Mouse (Mus musculus) right cerebral cortex, adult 2 months (tissue): ENCODE results near the gene Slc5a11.

Source experiments
- DNase-seq, 2 experiments: peaks; one replicate each; pipeline ENCODE4 v3.0.0; 2021 to 2022; ENCODE audit warnings: low spot score in 2 of 2

Slc5a11 gene

DNA sequence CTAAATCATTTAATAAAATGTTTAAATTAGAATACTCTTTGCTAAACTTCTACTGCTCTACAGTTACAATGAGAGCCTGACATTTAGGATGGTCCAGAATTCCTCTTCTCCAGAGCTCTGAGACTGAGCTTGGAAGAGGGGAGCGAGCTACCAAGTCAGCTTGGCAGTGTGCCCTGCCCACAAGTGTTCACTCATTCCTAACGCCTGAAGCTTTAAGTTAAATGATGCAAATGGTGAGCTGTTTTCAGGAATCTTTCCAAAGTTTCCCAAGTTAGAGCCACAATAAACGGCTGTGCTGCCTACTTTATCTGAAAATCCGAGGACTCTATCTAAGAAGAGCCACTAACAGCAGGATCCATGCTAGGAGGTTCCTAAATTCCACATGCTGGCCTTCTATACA lies 69.2 kb downstream of the Slc5a11 start:
- DNase-seq, result peak; percentile 37 to 43

DNA sequence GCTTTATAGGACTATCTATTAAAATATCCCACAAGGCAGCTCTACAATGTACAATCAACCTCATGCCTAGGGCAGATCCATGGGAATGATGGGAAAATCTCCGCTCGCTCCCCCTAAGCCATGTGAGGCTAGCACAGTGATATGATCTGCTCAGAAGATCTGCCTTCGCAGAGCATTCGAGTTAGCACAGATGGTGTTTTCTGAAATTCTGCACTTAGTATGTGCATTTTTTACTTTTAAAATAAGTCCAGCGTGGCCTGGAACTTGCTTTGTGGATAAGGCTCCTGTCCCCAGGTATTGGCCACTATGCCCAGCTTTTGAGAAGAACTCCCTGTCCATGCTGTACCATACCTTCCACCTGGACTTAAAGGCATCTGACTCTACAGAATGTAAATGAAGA lies 71.3 kb downstream of the Slc5a11 start:
- DNase-seq, result no peak

DNA sequence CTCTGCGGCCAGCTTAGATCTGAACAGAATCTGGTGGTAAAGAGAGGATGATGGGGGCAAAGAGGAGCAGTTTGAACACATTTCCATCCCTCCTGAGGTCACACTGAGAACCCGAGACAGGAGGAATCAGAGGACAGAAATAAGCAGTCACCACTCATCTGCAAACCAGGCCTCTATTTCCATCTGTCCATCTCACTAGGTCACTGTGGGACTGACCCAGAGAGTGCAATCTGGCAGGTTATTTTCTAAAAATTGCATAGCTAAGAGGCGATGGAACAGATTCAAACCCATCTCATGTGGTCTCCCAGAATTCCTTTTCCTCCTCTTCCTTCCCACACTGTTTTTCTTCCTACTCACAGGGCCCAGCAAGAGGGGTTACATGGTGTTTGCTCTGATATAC lies 73.3 kb downstream of the Slc5a11 start:
- no peak for DNase-seq

DNA sequence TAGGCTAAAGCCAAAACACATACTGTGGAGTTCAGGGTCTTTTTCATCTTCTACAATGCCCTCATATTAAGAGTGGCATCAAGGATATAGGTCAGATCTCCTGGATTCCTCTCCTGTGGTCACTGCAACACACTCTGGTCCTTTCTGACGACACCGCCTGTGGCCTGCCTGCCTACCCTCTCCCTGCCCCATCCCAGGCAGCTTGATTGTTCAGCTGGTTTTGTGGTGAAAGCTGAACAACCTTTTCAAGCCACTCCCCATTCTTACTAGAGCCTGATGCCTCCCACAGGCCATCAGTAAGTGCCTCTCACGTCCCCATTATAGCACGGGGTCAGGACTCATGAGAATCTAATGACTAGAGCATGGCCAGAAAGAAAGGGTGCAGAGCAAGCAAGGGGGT lies 74.6 kb downstream of the Slc5a11 start:
- DNase-seq, result no peak

DNA sequence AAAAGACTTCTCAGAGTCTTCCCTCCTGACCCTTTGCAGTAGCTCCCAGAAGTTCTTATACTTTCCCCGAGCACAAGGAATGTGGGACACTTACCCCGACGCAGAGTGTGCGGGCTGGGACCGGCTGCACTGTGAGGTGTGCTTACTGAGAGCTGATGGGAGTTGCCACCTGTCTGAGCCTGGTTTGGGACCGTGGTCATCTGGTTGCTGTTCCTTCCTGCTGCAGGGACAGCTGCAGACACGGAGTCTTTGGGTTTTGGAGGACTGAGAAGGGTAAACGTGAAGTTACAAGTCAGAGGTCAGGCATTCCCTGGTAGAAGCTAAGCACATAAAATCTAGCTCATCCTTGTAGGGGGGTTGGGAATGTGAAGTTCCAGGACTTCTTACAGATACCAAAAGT lies 77.4 kb downstream of the Slc5a11 start:
- DNase-seq, result no peak

DNA sequence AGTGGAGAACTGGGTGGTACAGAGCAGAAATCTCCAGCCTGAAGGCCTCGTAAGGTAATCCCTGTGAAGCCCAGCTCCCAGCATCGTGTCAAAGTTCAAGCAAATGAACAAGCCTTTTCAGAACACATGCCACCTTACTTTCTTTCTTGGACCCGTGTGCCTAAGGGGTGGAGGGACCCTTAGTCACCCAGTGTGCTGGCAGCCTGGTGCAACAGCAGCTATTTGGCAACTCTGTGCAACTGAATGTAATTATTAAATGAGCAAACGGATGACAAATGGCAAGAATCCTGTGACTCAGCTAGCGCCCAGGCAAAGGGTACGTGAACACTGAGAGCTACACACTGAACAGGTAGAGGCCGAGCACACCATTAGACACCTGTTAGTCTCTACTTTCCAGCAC lies 79.3 kb downstream of the Slc5a11 start:
- no peak for DNase-seq

DNA sequence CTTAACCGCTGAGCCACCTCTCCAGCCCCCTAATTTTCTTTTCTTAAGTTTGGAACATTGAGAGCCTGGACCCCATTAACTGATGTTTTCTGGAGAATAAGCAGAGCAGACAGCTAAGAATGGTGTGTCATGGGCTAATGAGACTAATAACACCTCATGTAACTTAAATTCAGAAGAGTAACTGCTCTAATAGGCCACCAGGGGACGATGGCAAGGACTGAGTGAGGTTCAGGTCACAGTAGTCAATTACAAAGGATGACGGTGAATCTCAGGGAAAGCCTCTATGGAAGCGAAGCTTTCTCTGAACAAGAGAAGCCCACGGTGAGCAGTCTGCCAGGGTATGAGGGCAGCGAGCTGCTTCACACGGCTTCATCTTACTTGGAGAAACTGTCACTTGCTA lies 80.8 kb downstream of the Slc5a11 start:
- DNase-seq, result no peak

DNA sequence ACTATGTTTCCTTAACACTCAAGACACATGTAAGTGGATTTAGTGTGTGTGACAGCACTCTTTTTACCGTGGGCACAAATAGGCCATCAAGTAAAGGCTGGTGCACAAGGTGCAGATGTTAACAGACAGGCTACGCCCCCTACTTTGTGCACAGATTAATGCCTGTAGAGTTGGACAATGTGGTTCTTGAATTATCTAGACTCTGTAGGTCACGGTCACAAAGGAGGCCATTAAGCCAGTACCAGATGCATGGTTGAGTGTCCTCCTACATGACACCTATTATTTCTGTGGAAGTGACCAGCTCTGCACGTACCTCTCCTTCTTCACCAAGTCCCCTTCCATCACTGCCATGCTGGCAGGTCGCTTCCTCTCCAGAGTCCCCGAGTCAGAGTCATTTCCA lies 81.5 kb downstream of the Slc5a11 start:
- DNase-seq, result no peak

DNA sequence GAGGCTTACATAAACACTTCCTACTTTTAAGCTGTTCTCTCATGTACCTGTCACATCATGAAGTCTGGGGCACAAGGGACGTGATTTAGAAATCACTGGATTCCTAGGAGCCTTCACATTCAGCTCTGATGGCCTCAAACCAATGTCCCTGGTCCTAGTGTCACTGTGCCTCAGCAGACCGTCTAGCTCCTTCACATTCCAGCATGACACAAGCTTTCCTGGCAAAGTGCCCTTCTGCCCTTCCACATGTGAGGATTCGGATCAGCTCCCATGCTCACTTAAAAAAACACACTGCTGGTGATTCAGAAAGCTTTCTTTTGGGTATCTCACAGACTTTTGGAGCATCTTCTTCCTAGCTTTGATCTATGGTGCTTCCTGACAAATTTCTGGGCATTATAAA lies 83.6 kb downstream of the Slc5a11 start:
- DNase-seq, result no peak

DNA sequence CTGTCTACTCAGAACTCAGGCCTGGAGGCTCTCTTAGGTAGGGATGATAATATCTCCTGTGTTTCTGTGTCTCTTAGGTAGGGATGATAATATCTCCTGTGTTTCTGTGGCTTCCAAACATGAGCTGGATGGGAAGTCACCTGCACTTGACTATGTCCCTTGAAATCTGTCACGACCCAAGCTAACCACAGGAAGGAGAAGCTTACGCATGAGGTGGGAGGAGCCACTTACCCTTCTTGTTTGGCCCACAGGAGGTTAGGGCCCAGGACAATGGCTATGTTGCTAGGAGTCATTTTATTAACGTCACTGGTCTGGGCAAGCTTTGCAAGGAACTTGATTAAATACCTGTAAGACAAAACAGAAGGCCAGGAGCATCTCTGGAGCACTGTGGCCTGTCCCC lies 85.7 kb downstream of the Slc5a11 start:
- DNase-seq, result no peak

DNA sequence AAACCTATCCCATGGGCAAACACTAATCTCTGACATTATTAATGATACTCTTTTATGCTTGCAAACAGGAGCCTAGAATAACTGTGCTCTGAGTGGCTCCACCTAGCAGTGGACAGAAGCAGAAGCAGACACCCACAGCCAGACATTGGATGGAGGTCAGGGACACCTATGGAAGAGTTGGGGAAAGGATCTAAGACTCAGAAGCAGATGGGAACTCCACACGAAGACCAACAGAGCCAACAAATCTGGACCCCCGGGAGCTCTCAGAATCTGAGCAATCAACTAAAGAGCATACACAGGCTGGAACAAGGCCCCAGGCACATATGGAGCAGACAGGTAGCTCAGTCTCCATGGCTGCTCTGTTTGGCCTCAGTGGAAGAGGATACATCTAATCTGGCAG lies 90.8 kb downstream of the Slc5a11 start:
- no peak for DNase-seq

DNA sequence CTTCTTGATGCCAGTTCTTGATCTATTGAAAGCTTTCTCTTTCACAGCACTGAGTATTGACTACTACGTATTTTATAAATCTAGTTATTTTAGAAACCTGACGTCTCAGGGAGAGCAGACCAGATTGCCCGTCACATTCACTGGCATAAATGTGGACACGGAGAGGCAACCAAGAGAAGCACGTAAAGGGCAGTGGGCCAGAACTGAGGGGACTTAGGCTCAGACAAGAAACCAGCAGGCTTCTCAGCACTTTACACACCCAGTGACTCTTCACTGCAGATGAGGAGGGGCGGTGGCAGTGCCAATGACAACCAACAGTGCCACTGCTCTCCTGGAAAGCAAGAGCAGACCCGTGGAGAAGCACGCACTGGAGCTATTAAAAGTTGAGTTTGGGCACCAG lies 92.7 kb downstream of the Slc5a11 start:
- no peak for DNase-seq

DNA sequence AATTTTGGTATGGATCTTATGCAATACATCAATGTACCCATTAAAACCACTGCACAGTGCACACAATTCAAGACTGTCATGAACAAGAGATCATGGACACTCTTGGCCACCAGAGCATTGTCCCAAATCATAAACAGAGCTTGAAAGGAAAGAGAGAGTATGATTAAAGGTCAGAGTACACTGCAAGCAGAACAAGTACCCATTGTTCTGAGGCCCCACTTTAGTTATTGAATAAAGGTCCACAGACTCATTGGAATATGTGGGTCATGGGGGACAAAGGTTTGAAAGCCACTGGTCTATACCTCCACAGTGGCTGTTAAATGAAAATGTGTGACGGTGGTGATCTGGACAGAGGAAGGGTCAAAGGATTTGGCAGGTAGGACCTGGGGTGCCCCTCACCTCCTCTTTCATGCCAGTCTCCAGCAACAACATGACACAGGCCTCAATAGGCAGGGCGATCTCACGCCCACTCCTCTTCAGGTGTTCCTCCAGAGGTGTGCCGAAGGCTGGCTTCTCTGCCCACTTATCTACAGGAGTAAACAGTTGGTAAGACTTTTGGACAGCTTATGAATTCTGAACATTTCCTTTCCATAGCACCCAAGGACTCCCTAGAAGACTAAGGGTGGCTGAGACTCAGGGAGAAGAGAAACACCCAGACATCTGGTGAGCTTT lies 93.4 kb downstream of the Slc5a11 start:
- DNase-seq, result no peak

DNA sequence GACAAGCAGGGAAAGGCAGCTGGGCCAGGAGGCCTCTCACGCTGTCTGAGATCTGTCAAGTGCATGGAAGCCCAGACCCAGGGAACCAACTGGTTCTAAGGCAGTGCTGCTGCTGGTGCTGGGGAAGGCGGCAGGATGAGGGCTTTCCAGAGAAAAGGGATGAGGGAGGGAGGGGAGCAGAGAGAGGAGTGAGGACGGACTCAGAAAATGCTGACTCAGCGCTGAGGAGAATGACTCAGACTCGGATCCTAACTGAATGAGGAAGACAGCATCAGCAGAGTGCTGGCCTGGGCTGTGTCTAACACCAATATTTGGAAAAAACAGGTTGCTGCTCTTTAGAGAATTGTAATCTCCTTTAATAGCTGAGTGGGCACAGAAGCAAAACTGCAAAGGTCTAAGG lies 97.3 kb downstream of the Slc5a11 start:
- DNase-seq, result peak in 1 of 2 experiments; percentile 55

DNA sequence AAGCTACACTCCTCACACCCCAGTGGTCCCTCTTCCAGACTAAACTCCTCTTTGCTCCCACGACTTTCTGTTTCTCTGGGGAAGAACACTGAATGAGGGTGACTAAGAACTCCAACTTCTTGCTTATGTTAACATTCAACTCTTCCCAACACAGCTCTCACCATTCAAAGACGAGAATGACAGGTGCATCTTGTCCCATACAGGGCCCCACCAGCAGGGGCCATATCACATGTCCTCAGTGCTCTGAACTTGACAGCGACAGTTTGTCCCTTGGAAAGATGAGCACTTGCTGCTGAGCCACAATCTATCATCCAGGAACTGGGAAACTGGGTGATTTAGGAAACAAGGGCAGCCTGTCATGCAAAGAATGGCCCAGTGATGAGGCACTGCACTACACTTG lies 98.2 kb downstream of the Slc5a11 start:
- no peak for DNase-seq

DNA sequence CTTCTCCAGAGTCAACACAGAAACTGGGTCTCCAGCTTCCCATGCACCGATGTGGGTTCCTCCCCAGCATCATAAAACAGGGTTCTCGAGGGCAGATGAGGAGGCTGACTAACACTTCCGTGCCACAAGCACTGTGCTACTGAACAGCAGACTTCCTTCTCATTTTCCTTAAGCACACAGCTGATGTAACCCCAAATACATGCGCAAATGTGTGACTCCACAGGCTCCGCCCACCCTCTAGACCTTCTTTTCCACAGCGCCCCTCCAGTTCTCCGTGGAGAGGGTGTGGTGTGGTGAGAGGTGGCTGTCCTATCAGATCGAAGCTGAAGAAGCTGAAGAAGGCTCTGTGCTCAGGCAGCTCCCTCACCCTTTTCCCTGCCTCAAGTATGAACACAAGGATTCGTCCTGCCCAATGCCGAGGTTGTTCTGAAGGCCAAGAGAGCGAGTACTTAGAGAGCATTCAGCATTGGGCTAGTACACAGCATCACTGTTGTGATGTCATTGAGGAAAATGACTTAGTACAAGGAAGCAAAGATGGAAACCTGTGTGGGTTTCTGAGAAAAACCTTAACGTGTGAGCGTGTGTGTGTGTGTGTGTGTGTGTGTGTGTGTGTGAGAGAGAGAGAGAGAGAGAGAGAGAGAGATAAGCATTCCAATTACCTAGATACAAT lies 108.0 kb downstream of the Slc5a11 start:
- no peak for DNase-seq
